Mouse (Mus musculus): ENCODE results near the gene Aff3.

Gene Aff3

DNA sequence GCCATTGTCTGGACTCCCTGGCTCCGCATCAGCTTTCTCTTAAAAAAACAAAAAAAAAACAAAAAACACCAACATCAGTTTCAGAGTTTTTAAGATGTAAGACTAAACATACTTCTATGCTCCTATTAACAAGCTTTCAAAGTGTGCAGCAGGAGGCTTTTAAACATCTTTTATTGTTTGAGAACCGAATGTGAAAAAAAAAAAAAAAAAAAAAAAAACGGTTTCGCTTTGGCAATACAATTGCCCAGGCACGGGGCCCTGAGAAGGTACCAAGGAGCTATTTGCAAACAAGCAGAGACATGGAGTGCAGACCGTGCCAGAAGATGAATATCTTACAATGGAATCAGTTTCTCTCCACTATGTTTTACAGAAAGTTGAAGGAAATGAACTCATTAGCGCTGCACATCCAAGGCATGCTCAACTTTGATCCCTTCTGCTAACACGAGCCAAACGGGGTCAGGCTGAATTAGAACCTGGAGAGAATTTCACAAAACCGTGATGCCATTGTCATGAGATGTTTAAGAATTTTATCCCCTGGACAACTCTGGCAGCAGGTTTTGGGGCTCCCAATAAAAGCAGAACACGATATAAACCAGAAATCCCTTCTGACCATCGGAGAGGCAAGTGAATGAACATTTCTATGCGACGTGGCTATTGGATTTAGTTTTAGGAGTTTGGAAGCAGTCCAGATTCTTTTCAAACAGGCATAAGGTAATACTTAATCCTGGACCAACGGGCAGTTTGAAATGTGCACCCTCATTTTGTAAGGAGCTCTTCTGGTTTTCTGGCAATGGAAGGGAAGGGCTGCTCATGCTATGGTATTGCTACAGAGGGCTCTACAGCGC, 344.4 kb downstream of the Aff3 start:
- no peak for DNase-seq (ENCODE audit: low spot score)

DNA sequence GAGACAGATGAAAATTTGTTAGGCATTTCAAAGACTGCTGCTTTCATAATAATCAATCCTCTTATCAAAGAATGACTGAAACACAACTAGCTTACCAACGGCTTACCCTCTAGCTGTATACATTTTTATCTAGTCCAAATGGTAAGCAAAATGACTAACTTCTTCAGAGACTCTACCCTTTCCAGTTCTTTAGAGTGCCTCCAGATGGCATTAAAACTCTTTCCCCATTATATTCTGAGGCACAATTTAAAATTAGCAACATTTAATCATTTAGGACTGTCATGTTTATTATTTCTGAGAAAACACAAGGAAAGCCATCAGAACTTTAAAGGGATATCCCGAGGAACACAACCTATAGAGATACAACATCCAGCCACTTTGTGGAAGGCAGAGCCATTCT, 346.1 kb downstream of the Aff3 start:
- DNase-seq (ENCODE audit: low spot score): no peak

DNA sequence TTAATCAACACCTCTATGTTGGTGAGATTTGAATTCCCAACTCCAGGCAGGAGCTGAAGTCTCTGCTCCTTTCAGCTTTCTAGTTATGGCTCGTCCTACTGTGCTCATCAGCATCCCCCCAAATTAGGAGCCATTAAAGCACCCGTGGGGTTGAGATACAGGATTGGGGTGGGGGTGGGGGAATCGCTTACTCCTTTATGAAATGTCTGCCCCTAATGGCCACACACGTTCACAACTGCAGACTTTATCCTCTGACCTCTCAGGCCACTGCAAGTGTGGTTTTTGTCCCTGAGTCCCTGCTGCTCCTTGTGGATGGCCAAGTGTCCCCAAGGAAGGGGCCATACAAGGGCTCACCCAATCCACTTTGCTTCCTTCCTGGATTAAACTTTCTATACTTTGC, 348.8 kb downstream of the Aff3 start:
- DNase-seq (ENCODE audit: low spot score): no peak

DNA sequence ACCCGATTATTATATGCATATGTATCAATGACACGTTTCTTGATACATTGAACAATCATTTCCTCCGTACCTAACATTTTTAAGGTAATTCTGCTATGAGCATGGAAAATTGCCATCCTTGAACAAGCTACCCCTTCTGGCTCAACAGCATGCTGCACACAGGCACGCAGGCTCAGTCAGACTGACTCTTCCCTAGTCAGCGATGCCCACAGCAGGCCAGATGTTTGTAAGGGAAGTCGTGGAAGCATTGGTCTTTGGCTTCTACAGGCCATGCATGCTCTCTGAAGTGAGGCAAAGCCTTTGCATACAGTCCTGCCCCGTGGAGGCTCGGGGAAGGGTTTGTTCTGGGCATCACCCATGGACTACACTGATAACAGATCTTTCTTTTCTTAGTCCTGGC, 354.3 kb downstream of the Aff3 start:
- DNase-seq (ENCODE audit: low spot score): no peak

DNA sequence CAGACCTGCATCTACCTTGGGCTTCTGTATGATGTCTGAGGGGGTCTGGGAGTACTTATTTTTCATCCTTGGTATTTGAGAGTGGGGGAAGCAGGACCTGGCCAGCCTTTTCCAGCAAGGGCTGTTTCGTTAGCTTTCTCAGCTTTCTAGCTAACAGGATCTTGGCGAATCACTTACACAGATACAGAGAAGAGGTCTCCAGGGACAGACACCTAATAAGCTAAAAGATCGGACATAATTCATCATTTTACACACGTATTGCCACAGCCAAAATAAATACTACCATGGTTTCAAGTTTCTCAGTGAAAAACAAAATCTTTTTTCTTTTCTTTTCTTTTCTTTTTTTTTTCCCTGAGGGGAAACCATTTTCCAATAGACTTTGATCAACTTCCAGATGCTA, 354.7 kb downstream of the Aff3 start:
- no peak for DNase-seq (ENCODE audit: low spot score)

DNA sequence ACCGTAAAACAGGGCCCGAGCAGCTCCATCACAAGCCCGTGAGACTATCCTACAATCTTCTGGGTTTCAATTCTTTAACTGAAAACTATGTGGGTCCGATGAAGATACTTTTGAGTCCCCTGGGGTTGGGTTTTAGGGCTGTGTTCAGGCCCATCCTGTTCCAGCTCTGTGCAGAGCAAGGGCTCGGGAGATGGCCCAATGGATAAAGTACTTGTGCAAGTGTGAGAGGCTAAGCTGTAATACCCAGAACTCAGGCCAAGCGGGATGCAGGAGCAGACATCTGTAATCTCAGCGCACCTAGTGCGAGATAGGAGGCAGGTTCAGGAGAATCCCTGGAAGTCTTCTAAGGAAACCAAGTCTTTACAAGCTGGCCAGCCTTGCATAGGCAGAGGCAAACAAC, 355.4 kb downstream of the Aff3 start:
- DNase-seq (ENCODE audit: low spot score): no peak

DNA sequence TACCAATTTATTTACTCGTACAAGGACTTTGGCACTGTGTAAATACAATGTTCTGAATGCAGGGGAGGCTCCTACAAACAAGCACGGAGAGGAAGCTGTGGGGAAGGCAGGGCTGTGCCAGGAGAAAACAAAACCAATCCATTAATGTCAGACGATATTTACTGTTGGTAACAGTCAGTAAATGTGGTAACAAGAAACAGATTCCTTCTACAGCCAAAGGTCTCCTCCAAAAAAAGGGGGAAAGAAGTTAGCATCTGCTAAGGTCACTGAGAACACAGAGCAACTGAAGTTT, 356.1 kb downstream of the Aff3 start:
- no peak for DNase-seq (ENCODE audit: low spot score)

DNA sequence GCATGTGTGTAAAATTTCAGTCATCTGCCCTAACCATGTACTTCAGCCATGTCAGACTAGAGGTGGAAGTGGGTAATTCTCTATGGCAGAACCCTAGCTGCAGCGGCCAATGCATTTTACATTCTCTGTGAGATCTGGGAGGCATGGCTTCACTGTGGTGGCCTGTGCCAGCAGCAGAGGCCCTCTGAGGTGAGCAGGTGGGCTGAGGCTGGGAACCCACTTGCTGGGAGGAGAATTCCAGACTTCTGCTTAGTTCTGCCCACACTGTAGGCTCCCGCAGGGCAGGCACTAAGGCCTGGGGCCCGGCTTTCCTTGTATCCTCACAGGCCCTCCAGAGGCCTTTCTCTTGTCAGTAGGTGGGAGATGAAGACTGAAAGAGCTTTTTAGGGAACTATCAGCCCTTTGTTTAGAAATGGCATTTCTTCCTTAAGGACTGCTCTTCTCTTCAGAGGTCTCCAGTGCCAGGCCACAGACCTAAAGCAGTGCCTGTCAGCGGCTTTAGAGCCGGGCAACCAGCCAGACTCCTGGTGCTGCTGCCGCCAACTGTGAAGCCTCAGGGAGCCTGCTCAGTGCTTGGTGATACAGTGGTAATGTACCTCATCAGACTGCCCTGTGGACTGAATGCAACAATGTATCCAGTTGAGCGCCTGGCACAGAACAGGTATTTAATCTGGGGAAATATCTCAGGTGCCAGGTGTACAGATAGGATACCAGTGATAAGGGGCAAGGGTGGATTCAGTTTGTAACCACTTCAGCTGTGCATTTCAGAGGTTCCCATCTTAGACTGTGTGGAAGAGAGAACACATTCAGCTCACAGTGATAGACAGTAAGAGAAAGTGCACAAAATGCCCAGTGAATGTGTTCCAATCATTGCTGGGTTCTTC, 356.7 kb downstream of the Aff3 start:
- peak; percentile 32 for DNase-seq (ENCODE audit: low spot score)

DNA sequence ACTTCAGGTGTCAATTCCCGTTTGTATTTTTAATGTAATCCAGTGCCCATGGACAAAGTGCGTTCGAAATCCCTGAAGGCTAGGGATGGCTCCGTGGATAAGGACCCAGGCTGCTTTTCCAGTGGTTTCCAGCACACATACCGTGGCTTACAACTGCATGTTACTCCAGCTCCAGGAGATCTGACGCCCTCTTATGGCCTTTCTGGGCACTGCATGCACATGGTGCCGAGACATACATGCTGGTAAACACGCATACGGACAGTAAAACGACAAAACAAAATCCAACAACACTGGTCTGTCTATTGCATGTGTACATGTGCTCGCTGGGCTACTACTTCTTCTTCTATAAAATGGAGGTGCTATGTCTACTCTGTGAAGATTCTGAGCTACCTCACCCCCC, 357.5 kb downstream of the Aff3 start:
- no peak for DNase-seq (ENCODE audit: low spot score)

DNA sequence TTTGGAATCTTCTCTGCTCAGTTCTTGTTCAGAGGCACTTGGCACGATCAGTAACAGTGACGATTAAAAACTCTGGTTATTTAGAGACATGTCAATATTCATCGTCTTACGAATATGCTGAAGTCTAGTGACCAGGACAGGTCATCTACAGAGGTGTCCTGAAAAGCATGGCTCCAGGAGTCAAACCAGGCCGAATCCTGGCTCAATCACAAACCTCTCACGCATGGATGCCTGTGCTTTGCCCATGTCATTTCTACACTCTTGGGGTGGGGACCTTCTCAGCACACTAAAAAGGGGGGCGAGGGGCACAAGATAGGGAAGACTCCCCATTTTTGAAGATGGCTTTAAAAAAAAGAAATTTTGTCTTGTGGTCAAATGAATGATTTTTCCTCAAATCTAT, 358.6 kb downstream of the Aff3 start:
- no peak for DNase-seq (ENCODE audit: low spot score)

DNA sequence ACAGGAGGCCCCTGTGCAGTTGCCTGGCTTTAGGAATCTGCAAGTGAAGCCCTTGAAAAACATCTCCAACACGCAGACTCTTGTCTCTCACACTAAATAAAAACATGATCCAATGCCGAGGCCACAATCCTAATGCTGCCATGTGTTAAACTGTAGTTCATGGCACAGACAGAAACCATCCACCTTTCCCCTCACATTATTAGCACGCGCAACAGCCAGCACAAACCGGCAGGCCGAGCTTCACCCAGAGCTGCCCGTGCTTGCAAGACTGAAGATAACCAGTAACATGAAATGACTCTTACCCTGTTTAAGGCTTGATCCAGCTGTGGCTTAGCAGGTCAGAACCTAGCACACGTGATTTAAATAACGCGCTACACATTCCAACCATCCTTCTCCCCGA, 360.4 kb downstream of the Aff3 start:
- DNase-seq (ENCODE audit: low spot score): no peak

DNA sequence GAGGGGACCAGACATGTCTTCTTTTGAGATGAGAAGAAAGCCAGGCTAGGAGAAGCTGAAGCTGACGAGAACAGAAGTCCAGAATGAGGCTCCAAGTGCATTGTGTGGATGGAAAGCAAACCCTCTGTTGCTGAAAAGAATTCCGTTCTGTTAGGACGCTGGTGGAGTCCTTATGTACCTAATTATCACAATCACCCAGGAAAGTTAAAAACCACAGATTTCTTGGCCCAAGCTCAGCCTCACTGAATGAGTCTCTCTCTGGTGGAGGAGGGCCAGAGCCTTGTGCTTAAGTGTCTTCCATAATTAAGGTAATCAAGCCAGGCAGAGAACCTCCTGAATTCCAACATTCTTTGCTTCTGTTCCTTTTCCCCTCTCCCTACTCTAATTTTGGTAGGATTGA, 366.5 kb downstream of the Aff3 start:
- DNase-seq (ENCODE audit: low spot score): no peak

DNA sequence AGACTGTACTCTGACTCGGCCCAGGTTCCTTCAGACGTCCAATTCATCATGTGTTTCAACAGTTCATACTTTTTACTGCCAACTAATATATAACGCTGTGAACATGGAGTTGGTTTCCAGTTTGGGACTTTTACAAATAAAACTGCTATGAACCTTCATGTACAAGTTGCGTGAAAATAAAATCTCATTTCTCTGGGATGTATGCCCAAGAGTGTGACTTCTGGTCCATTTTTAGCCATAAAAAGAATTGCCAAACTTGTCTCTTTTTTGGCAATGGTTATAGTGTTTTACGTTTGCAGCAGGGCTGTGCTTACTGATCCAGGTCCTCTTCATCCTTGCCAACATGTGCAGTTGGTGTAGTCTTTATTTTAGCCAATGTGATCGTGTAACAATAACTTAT, 369.8 kb downstream of the Aff3 start:
- DNase-seq (ENCODE audit: low spot score): no peak

DNA sequence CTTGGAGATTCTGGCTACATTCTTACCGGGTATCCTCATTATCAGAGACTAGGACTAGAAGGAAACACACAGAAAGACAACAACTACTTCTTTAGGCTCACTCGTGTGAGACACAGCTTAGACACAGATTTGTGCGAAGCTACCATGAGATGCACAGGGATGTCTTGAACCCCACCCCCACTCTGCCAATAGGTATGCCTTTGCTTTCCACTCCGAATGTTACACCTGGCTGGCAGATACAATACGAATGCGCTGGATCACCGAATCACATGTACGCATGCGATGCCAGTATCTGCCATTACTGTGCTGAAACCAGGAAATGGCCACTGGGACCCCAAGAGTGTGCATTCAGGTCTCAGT, 370.4 kb downstream of the Aff3 start:
- DNase-seq (ENCODE audit: low spot score): no peak

DNA sequence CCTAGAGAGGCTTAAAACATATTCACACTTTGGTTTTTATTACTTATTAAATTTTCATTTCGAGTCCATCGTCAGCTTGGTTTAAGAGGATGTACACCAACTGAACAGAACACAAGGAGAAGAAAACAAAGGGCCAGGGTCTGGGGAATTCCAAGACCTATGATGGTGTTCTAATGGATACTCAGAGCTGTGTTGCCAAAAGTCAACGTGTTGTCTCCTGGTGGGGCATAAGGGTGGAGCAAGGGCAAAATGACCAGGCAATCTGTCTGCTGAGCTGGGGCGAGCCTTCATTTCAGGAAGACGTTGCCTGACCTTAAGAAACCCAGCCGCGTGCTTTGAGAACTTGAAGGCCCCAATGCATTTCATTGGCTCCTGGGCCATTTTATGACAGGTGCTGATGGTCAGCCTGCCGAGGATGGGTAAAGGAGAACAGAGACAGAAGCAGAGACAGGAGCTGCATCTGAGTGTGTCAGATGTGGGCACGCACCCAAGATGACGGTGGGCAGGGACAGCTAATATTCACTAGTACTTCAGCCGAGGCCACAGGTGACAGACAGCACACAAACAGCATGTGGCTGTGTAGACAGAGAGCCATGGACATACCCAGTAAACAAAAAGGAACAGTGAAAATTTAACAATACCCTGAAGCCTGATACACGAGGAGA, 371.0 kb downstream of the Aff3 start:
- no peak for DNase-seq (ENCODE audit: low spot score)

DNA sequence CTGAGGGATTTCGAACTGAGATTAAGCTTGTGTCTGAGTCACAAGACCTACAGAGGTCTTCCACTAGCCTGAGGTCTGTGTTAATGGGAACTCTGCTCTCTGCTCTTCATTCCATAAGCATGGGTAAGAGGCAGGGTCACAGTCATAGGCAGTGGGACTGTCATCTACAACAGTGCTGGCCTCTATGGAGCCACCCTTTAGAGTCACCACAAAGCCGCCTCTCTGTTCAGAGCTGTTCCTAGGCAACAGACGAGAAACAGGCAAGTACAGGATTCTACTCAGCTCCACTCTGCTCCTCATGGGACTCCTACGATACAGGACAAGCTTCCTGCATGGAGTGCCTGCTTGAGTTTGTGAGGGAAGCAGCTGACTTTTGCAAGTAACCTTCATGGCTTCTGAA, 371.9 kb downstream of the Aff3 start:
- no peak for DNase-seq (ENCODE audit: low spot score)

DNA sequence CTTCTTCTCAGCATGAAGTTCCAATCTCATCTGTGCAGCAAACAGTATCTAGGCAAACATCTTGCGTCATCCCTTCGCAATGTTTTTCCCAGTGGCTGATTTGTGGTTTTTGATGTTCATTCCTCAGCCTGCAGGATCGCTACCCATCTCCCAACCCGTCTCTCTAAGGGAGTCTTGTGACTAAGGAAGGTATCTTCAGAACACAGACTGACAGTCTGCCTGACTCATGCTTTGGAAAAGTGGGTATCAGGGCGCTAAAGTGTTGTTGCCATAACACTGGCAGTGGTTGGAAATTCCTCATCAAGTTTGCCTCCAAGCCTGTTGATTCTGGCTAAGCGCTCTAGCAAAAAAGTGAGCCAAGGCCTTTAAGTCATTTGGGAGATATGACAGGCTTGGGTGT, 372.8 kb downstream of the Aff3 start:
- no peak for DNase-seq (ENCODE audit: low spot score)

DNA sequence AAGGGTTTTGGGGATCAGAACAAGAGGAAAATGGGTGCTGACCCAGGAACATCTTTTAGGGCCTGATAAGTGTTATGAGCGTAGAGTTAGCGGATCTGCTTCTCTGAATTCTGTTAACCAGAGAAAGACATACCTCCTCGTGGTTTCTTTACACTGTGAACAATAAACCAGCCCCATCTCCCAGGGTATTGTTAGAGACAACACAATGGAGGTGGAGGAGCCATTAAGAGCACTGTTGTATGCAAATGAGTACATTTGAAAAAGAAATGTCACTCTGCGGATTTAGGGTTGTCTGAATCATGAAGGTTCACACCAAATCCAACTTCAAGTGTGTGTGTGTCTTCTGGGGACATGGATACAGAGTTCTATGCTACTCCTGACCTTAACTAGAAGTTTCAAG, 373.3 kb downstream of the Aff3 start:
- no peak for DNase-seq (ENCODE audit: low spot score)

DNA sequence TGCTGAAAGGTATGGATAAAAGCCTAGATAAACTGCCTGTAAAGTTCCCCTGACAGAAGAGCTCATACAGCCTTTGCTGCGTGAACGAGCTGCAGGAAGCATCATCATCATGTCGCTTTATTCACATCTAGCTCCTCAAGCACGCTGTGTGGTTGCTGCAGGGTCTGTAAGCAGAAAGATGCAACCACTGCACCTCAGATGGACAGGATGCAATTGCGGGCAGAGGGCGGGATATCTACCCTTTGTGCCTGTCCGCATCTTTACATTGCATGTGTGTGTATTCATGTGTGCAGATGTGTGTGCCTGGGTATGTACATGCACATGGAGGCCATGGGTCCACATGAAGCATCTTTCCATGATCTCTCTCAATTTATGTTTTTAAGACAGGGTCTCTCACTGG, 373.9 kb downstream of the Aff3 start:
- no peak for DNase-seq (ENCODE audit: low spot score)

DNA sequence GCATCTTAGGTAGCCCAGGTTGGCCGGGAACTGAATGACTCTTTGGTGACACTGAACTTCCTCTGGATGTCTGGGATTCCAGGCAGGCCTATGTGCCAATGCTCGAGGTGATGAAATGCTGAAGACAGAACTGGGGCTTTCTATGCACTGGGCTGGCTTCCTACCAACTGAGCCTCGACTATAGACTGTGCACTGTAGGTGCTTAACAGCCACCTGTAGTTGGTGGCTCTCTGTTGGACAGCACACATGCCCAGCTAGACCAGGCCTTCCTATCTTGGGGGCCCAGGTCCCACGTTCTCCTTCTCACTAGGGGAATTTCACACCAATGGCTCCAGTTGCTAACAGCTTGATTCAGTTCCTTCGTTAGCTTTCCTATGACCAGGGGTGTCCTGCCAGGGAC, 374.9 kb downstream of the Aff3 start:
- DNase-seq (ENCODE audit: low spot score): no peak

DNA sequence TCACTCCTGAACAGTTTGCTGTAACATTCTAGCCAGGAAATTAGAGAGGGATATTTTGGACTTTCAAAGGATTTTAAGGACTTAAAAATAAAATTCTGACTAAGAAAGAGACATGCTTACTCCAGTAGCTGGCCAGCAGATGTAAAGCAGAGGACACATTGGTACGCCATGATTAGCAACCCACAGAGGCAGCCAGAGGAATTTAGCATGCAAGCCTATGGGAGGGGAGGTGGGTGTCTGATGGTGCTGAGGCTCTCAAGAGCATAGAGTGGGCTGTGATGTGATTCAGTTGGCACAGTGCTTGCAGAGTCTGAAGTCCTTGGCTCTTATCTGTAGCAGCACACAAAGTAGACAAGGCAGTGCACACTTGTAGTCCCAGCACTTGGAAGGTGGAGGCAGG, 376.0 kb downstream of the Aff3 start:
- DNase-seq (ENCODE audit: low spot score): no peak

DNA sequence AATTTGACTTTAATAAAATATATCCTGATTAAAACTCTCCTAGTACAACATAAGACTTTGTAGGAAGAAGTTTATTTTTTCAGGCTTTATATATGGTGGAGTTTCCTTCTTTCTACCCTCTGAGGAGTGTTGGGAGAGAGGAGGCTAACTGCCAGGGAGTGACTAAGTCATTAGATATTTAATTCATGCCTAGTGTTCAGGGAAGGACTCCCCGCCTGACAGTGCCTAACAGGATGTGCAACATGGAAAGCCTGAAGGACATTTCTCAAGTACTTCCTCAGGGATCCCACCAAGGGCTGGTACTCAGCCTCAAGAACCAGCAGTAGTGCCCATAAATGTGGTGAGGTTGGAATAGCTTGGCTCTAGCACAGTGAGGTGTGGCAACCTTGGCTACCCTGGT, 378.2 kb downstream of the Aff3 start:
- DNase-seq (ENCODE audit: low spot score): no peak

DNA sequence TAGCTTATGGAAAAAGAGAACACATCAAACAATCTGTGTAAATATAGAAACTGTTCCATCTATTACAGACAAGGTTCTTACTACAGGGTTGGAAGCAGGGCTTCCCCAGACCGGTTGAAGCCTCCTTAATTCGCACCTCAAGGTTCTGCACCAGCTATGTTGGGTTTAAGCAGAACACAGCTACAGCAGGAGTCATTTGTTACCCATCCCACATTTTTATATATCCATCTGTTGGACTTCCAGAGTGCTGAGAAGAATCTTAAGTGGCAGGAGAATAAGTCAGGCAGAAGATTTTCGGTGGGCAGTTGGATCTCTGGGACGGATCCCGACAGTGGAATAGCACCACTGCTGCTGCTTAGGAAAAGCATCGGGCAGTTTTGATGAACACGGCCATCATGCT, 384.2 kb downstream of the Aff3 start:
- DNase-seq (ENCODE audit: low spot score): no peak
